Mouse (Mus musculus) retina, embryonic 14.5 days (tissue): ENCODE results near the gene Gm20867.
"Not testable (repeated sequence)": the region's sequence is repeated elsewhere in the genome, so short reads cannot be mapped to it uniquely, and the experiment has no call there.

Source experiments
- DNase-seq: peaks from one replicate; pipeline ENCODE4 v3.0.0-alpha.2; 2015; ENCODE audit warnings: low spot score

Gene Gm20867

DNA sequence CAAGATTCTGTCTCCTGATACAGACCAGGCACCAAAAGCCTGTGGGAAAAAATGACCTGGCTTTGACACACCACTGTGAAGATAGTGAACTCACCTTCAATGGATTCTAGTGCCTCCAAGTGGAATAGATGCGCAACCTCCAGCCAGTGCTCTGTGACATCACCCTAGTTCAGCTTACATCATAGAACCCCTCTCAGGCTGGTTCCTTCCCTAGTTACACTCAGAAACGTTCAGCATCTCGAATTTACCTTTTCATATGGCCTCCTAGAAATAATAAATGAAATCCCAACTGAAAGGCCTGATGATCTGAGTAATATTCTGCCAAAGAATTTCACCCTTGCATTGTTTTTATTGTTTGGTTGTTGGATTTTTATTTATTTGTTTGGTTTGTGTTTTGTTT lies at the start of gene Gm20867:
Gm20867 (minus strand) TSS at position 101 of the 400 bp plus-strand sequence.
- not testable (repeated sequence) for DNase-seq
